Mouse (Mus musculus) forebrain, embryonic 10.5 days (tissue): Measurements from ENCODE around the gene Sestd1. TPM values are rescaled to one million over a fixed set of nuclear protein-coding genes. Genes with fewer than 3 reads are reported as not detected.

ENCODE experiments used
- DNase-seq: peaks from one replicate; pipeline ENCODE4 v3.0.0-alpha.2; 2017; ENCODE audit warnings: low spot score; ENCODE audit errors: extremely low spot score
- H3K27ac ChIP-seq: fragments of 300-500 bp; sonication (generic); 2 replicates; pipeline ENCODE4 v1.5.1; 2016; ENCODE audit warnings: mild to moderate bottlenecking
- H3K27me3 ChIP-seq: fragments of 300-500 bp; sonication (generic); 2 replicates; pipeline ENCODE4 v1.6.1; 2016; ENCODE audit warnings: mild to moderate bottlenecking; ENCODE audit not compliant: poor library complexity, severe bottlenecking
- H3K36me3 ChIP-seq: fragments of 300-500 bp; sonication (generic); replicated peaks from 2 replicates; pipeline ENCODE4 v1.6.1; 2016; ENCODE audit warnings: mild to moderate bottlenecking, moderate library complexity
- H3K4me1 ChIP-seq: fragments of 300-500 bp; sonication (generic); 2 replicates; pipeline ENCODE4 v1.6.1; 2016
- H3K4me3 ChIP-seq: fragments of 300-500 bp; sonication (generic); 2 replicates; pipeline ENCODE4 v1.5.1; 2016; ENCODE audit warnings: mild to moderate bottlenecking, moderate library complexity
- H3K9me3 ChIP-seq: fragments of 300-500 bp; sonication (generic); 2 replicates; pipeline ENCODE4 v1.6.1; 2016; ENCODE audit warnings: mild to moderate bottlenecking, moderate library complexity
- WGBS: fragments of 180-500 bp; shearing (Covaris S2); methylation state at CpG from one replicate; pipeline ENCODE4 v1.1.7; 2016; 5-methylcytosine and 5-hydroxymethylcytosine counted together
- polyA plus RNA-seq: library from polyadenylated mRNA; unstranded; fragments of >200 nt; fragmentation: Nextera tagmentation; extraction: Ambion mirVana; gene quantifications from 2 replicates; pipeline ENCODE4 v1.2.1, GENCODE M21; 2016

Gene Sestd1
- polyA plus RNA-seq, 1 experiment from 2014 or later, result 16.6 TPM

DNA sequence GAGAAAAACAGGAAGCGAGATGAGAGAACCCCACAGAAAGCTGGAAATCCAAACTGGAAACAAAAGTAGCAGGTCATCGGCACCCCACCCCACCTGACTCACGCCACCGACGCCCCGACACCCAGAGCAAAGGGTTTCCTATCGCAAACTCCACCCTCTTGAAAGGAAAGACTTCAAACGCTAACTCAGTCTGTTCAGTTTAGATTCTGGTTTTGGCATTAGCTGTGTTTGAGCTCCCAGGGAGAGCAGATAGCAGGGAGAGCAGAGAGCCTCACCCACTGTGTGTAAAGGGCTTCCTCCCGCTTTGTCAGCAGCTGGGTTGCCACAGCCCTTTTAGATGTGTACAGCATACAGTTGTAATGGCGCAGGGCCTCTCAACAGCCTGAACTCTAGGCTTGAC, 104.0 kb downstream of the Sestd1 start:
- peaks cover 37% of the 10 kb centered on the region for H3K4me1 ChIP-seq
- no peaks in the 10 kb centered on the region for H3K9me3 ChIP-seq
- no peaks in the 10 kb centered on the region for H3K36me3 ChIP-seq
- no peak for DNase-seq
- WGBS, result 71% methylated on average over 10 of the region's 10 CpGs
- no peak overlapping the region for H3K4me3 ChIP-seq
- no peaks in the 10 kb centered on the region for H3K27me3 ChIP-seq
- peak overlapping the region; percentile 35 for H3K27ac ChIP-seq

DNA sequence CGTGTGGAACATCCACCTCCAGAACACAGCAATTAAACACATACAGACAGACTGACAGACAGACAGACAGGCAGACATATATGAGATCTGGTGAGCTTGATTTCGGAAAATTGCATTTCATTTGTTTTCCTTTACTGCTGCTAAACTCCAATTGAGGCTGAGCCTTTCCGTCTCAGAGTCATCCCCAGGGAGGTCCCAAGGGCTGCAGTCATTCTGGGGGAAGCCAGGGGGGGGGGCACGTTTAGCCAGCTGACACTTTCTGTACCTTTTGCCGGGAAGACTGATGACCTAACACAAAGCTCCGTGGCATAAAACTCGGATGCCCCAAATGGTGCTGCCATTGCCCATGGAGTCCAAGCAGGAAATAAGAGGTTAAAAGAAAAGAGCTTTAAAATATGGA, 105.0 kb downstream of the Sestd1 start:
- peaks cover 47% of the 10 kb centered on the region for H3K4me1 ChIP-seq
- H3K27ac ChIP-seq, result 0 out of 2 replicates have a peak overlapping the region, but pooled peaks have one; percentile 3
- no peak overlapping the region for H3K4me3 ChIP-seq
- no peaks in the 10 kb centered on the region for H3K27me3 ChIP-seq
- H3K9me3 ChIP-seq, result no peaks in the 10 kb centered on the region
- 82% methylated on average over 7 of the region's 7 CpGs for WGBS
- H3K36me3 ChIP-seq, result no peaks in the 10 kb centered on the region
- no peak for DNase-seq

DNA sequence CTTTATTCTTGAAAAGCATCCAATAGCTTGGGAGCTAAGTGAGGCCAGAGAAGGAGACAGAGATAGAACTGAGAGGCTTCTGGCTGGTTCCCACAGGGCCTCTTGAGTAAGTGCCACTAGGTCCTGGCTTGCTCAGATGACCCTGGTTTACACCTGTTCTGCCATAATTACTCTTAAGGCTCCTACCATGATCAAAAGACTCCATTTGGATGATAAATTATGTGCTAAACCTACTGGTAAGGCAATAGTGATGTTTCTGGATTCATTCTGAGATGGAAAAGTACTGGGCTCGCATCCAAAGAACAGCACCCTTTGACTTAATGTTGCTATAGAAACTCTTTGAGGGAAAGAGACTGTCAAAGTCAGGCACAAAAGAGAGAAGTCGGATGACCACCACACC, 106.1 kb downstream of the Sestd1 start:
- no peaks in the 10 kb centered on the region for H3K36me3 ChIP-seq
- no peak overlapping the region for H3K4me3 ChIP-seq
- DNase-seq, result no peak
- WGBS, result 81% methylated on average over 2 of the region's 2 CpGs
- H3K9me3 ChIP-seq, result no peaks in the 10 kb centered on the region
- H3K27me3 ChIP-seq, result 0 out of 2 replicates have a peak, but pooled peaks cover under 1% of the 10 kb centered on the region
- peaks cover 58% of the 10 kb centered on the region for H3K4me1 ChIP-seq
- H3K27ac ChIP-seq, result no peak overlapping the region

GRCm38 (mm10) chr2:77173821-77174220, 106.6 kb downstream of the Sestd1 start:
- Histone ChIP-seq H3K36me3 (no peaks in the 10 kb centered on the region), H3K4me1 (peaks cover 59% of the 10 kb centered on the region), H3K4me3 (no peak overlapping the region), H3K27ac (no peak overlapping the region), H3K27me3 (0 out of 2 replicates have a peak, but pooled peaks cover 3% of the 10 kb centered on the region), H3K9me3 (no peaks in the 10 kb centered on the region)
- WGBS, result 89% methylated on average over 6 of the region's 6 CpGs
- DNase-seq, result no peak

DNA sequence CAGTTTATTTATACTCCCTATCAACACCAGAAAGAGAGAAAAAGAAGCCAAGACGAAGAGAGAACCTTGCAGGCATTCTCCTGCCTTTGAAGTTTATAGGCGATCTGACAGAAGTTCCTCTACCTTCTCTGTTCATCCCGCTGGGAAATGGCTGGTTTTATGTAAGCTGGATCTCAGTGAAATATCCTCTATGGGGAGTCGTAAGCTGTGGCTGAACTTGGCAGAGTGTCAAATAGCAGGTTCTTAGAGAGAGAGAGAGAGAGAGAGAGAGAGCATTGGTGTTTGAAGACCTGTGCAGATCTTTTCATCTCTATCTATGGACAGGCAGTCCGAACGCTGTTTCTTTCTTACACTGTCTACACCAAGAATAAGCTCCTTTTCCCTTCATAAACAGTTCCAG, 107.0 kb downstream of the Sestd1 start:
- no peaks in the 10 kb centered on the region for H3K36me3 ChIP-seq
- 78% methylated on average over 6 of the region's 6 CpGs for WGBS
- no peaks in the 10 kb centered on the region for H3K9me3 ChIP-seq
- DNase-seq, result no peak
- H3K27me3 ChIP-seq, result 0 out of 2 replicates have a peak, but pooled peaks cover 3% of the 10 kb centered on the region
- H3K4me1 ChIP-seq, result peaks cover 59% of the 10 kb centered on the region
- H3K27ac ChIP-seq, result no peak overlapping the region
- H3K4me3 ChIP-seq, result no peak overlapping the region

DNA sequence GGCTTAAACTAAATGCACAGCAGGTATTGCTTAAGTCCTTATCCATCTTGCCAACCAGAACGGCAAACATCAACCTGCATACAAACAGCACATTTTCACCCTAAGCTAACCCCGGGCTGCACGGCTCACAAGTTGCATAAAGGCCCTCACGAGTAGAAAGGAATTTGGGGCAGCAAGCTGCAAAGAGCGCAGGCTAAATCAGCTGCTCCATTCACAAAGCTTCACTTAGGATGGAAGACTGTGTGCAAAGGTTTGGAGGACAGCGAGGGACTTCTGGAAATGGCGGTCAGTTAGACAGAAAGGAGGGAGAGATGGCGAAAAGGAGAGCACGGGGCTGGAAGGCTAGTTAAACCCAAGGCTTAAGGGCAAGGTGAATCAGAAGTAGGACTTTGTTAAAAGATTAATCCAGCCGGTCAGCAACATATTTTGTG, 108.1 kb downstream of the Sestd1 start:
- peak; percentile 29 for DNase-seq

GRCm38 (mm10) chr2:77171444-77172240, 108.8 kb downstream of the Sestd1 start:
- H3K27ac ChIP-seq, result peak overlapping the region; percentile 73
- peak overlapping the region; percentile 30 for H3K4me3 ChIP-seq
- 0 out of 2 replicates have a peak, but pooled peaks cover 8% of the 10 kb centered on the region for H3K27me3 ChIP-seq
- peak; percentile 32 for DNase-seq
- H3K9me3 ChIP-seq, result no peaks in the 10 kb centered on the region
- no peaks in the 10 kb centered on the region for H3K36me3 ChIP-seq
- peaks cover 54% of the 10 kb centered on the region for H3K4me1 ChIP-seq
- WGBS, result 39% methylated on average over 23 of the region's 23 CpGs

More for the DNA sequence above, 108.1 kb downstream of the Sestd1 start:
- Histone ChIP-seq H3K36me3 (no peaks in the 10 kb centered on the region), H3K4me1 (peaks cover 56% of the 10 kb centered on the region), H3K27ac (peak overlapping the region; percentile 73), H3K27me3 (0 out of 2 replicates have a peak, but pooled peaks cover 8% of the 10 kb centered on the region), H3K9me3 (no peaks in the 10 kb centered on the region), H3K4me3 (peak overlapping the region; percentile 30)
- 19% methylated on average over 10 of the region's 10 CpGs for WGBS

GRCm38 (mm10) chr2:77170633-77171105, 109.7 kb downstream of the Sestd1 start, which contains the start of gene Ccdc141:
Gene Ccdc141, minus strand, starts transcription at chr2:77170636.
- H3K27me3 ChIP-seq, result 0 out of 2 replicates have a peak, but pooled peaks cover 8% of the 10 kb centered on the region
- no peaks in the 10 kb centered on the region for H3K36me3 ChIP-seq
- H3K4me3 ChIP-seq, result peak within 1 kb of the TSS; percentile 56
- no peak for DNase-seq
- peaks cover 51% of the 10 kb centered on the region for H3K4me1 ChIP-seq
- WGBS, result 24% methylated on average over 4 of the region's 6 CpGs
- H3K9me3 ChIP-seq, result no peaks in the 10 kb centered on the region
- H3K27ac ChIP-seq, result peak within 1 kb of the TSS; percentile 83

GRCm38 (mm10) chr2:77169916-77170632, 110.3 kb downstream of the Sestd1 start:
- Histone ChIP-seq H3K27me3 (0 out of 2 replicates have a peak, but pooled peaks cover 8% of the 10 kb centered on the region), H3K4me1 (peaks cover 48% of the 10 kb centered on the region), H3K4me3 (peak overlapping the region; percentile 56), H3K36me3 (no peaks in the 10 kb centered on the region), H3K9me3 (no peaks in the 10 kb centered on the region), H3K27ac (peak overlapping the region; percentile 83)
- WGBS, result 4% methylated on average over 21 of the region's 21 CpGs
- DNase-seq, result peak; percentile 45

DNA sequence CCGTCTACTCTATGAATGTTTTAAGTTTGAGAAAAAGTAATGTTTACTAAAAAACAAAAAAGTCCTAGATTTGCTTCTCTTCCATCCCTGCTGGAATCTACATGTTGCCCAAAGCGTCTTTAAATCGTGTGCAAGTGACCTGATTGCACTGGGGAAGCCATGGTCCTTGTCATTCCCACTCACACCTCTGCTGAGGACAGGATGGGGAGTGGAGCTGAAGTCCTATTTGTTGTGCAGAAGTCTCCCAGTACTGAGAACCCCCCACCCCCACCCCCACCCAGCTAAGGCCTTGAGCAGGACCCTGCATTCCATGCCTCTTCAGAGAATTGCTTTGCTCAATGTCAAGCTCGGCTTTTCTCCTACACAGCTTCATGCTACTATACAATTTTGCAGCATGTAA, 111.2 kb downstream of the Sestd1 start:
- DNase-seq, result no peak
- no peaks in the 10 kb centered on the region for H3K36me3 ChIP-seq
- 0 out of 2 replicates have a peak overlapping the region, but pooled peaks have one; percentile 35 for H3K27ac ChIP-seq
- 81% methylated on average over 4 of the region's 4 CpGs for WGBS
- peaks cover 47% of the 10 kb centered on the region for H3K4me1 ChIP-seq
- 0 out of 2 replicates have a peak, but pooled peaks cover 8% of the 10 kb centered on the region for H3K27me3 ChIP-seq
- no peaks in the 10 kb centered on the region for H3K9me3 ChIP-seq
- 0 out of 2 replicates have a peak overlapping the region, but pooled peaks have one; percentile 10 for H3K4me3 ChIP-seq

- H3K27me3 ChIP-seq, result 0 out of 2 replicates have a peak, but pooled peaks cover 8% of the 10 kb centered on the region
- H3K4me1 ChIP-seq, result peaks cover 42% of the 10 kb centered on the region
- 89% methylated on average over 7 of the region's 7 CpGs for WGBS
- H3K9me3 ChIP-seq, result no peaks in the 10 kb centered on the region
- no peak for DNase-seq
- H3K27ac ChIP-seq, result no peak overlapping the region
- H3K36me3 ChIP-seq, result no peaks in the 10 kb centered on the region
- H3K4me3 ChIP-seq, result no peak overlapping the region
Observed at GRCm38 (mm10) chr2:77168781-77169180, 111.6 kb downstream of the Sestd1 start.

DNA sequence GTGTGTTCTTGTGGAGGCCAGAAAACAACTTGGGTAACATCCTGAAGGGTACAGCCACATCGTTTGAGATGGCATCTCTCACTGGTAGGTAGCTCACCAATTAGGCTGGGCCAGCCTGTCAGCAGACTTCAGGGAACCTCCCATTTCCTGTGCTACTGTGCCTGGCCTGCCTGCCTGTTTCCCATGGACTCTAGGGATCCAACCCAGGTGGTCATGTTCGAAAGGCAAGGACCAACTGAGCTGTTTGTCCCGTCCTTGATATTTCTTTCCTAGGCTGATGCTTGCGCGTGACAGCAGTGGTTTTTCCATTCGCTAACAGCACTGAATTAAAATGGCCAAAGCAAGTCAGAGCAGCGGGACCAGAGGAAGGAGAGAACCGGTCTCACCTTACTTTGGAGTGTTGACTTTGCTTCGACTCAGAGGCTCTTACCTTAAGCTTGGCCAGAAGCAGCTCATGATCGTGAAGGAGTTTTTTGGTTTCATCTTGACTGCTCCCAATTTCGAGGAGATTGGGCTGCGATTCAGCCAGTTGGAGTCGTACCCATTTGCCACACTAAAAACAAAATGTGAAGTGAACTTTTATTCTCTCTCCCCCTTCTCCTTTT, 112.2 kb downstream of the Sestd1 start:
- Histone ChIP-seq H3K4me3 (no peak overlapping the region), H3K27ac (no peak overlapping the region), H3K36me3 (no peaks in the 10 kb centered on the region), H3K4me1 (peaks cover 38% of the 10 kb centered on the region), H3K9me3 (no peaks in the 10 kb centered on the region), H3K27me3 (0 out of 2 replicates have a peak, but pooled peaks cover 8% of the 10 kb centered on the region)
- DNase-seq, result no peak
- WGBS, result 92% methylated on average over 13 of the region's 13 CpGs
